Mouse (Mus musculus) kidney, adult 2 months (tissue): Measurements from ENCODE around the gene Man2b2.

Experiments
- CTCF ChIP-seq: fragments of 200-500 bp; conservative IDR thresholded peaks from 2 replicates; pipeline ENCODE4 v1.5.1; 2011; ENCODE audit warnings: low read depth, mild to moderate bottlenecking, control low read depth, low read length, moderate library complexity, mixed read lengths; ENCODE audit not compliant: insufficient read depth, insufficient read length
- POLR2A ChIP-seq: fragments of 200-500 bp; IDR thresholded peaks from one replicate; pipeline ENCODE4 v1.6.1; 2011; ENCODE audit warnings: low read depth, low read length, control low read depth

DNA sequence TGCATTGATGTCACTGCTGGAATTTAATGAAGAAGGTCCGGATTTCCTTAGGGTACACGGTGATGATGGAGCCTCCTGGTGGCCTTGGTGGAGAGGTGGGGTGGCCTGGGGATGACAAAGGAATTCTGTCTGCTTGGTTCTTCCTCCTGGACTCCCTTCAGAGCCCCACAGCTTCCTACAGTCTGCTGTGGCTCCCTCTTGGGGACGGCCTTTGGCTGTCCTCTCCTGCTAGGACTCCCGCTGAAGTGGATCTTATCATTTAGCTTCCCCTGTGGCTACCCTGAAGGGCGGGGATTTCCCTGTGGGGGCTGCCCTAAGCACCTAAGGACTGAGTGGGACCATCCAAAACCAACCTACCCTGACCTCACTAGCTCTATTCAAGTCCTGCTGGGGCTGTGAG is 23.3 kb downstream of the Man2b2 start:
- TF ChIP-seq CTCF (no peak), POLR2A (no peak)
